ENCODE assay signal across 8 mouse cellular contexts in the genomic region with DNA sequence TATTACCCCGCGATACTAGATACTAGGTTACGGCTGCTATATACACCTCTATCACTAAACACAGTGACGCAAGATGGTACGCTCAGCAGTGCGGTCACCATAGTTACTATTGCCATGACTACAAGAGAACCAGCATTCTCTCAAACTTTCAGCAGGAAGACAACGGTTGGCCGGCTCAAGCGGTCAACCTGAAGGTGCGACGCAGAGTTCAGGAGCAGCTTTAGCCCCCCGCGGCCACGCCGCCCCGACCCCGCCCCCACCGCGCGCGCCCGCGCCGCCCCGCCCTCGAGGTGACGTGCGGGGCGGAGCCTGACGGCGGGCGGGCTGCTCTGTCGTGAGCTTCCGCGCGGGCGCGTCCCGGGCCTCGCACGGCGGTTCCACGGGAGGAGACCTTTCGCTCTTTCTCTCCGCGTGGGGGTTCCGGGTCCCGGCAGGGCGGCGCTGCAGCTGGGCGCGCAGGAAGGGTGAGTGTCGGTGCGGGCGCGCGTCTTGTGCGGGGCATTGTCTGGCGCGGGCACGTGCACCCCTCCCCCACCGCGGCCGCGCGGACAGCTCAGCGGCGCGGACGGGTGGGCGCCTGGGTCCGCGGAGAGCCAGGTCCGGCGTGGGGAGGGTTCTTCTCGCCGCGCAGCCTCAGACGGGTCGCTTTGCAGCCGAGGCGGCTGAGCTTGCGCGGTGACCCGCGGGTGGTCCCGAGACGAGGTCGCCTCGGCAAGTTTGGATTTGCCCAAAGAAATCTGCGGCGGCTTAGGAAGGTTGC. TPM values are rescaled to one million over a fixed set of nuclear protein-coding genes. Genes with fewer than 3 reads are reported as not detected.
DNase-seq lines count a peak whose midpoint lies in the region; ATAC-seq and TF ChIP-seq lines count a peak whose summit lies in the region.

Gene Yeats2 (plus strand): TSS at position 292 of the 760 bp plus-strand sequence.

- H3K4me2 ChIP-seq in embryonic facial prominence, embryonic 13.5 days: peak within 1 kb of the TSS; percentile 72
- peak within 1 kb of the TSS; percentile 78 for H3K4me2 ChIP-seq in limb, embryonic 13.5 days (replicated peaks)
- peak within 1 kb of the TSS; percentile 61 for H3K4me2 ChIP-seq in midbrain, embryonic 16.5 days (ENCODE audit: low read length)

- WGBS in embryonic facial prominence, embryonic 13.5 days: under 1% methylated on average over 92 of the region's 92 CpGs
- under 1% methylated on average over 81 of the region's 92 CpGs for WGBS in heart, adult 2 months
- WGBS in limb, embryonic 13.5 days: under 1% methylated on average over 90 of the region's 92 CpGs
- under 1% methylated on average over 75 of the region's 92 CpGs for WGBS in midbrain, embryonic 16.5 days

- peak; percentile 16; the same call in 1 of the 2 replicates for TF ChIP-seq CTCF in heart, adult 2 months (IDR thresholded peaks at IDR 0.05)

- H3K4me3 ChIP-seq in embryonic facial prominence, embryonic 13.5 days: peak within 1 kb of the TSS; percentile 61
- peak within 1 kb of the TSS; percentile 93 for H3K4me3 ChIP-seq in heart, adult 2 months
- H3K4me3 ChIP-seq in limb, embryonic 13.5 days: peak within 1 kb of the TSS; percentile 72
- H3K4me3 ChIP-seq in midbrain, embryonic 16.5 days (ENCODE audit: low read depth, low read length): peak within 1 kb of the TSS; percentile 83

- 0 out of 2 replicates have a peak, but pooled peaks cover 3% of the 10 kb centered on the region for H3K9me3 ChIP-seq in embryonic facial prominence, embryonic 13.5 days
- no peaks in the 10 kb centered on the region for H3K9me3 ChIP-seq in limb, embryonic 13.5 days
- H3K9me3 ChIP-seq in midbrain, embryonic 16.5 days (replicated peaks; ENCODE audit: control insufficient read depth, low read length, poor library complexity, severe bottlenecking): no peaks in the 10 kb centered on the region

- ATAC-seq in embryonic facial prominence, embryonic 13.5 days (ENCODE audit: insufficient number of reproducible peaks, insufficient read depth, low FRiP score, low TSS enrichment, low read depth): peak; percentile 90
- ATAC-seq in limb, embryonic 13.5 days (ENCODE audit: low FRiP score, low read depth): peak; percentile 95
- peak; percentile 97 for ATAC-seq in midbrain, embryonic 16.5 days

- H3K36me3 ChIP-seq in embryonic facial prominence, embryonic 13.5 days: peaks cover 11% of the 10 kb centered on the region
- H3K36me3 ChIP-seq in heart, adult 2 months (ENCODE audit: control insufficient read depth, insufficient read depth, low read length): peaks cover 10% of the 10 kb centered on the region
- H3K36me3 ChIP-seq in limb, embryonic 13.5 days: peaks cover 6% of the 10 kb centered on the region
- no peaks in the 10 kb centered on the region for H3K36me3 ChIP-seq in midbrain, embryonic 16.5 days (ENCODE audit: control insufficient read depth, insufficient read depth, low read length)

- no peak for TF ChIP-seq EP300 in heart, adult 2 months (IDR thresholded peaks at IDR 0.05; ENCODE audit: insufficient read depth, low read depth, low read length)

- peak; percentile 50 for TF ChIP-seq POLR2A in heart, adult 2 months (IDR thresholded peaks at IDR 0.05; ENCODE audit: insufficient read depth, low read depth, low read length)

- peaks cover 4% of the 10 kb centered on the region; the same call in 1 of the 2 replicates for H3K79me2 ChIP-seq in heart, adult 2 months (replicated peaks; ENCODE audit: control insufficient read depth, insufficient read depth, low read length)

- intact Hi-C loops in heart, adult 2 months (cut with DNase I): loop anchor here (1.0 to 5.0 kb wide), 3 partner anchors 44 to 161 kb away; partner anchors contain the start of genes Klhl24, Klhl6 and Parl

- peak within 1 kb of the TSS; percentile 83 for H3K9ac ChIP-seq in embryonic facial prominence, embryonic 13.5 days
- peak within 1 kb of the TSS; percentile 97 for H3K9ac ChIP-seq in heart, adult 2 months (ENCODE audit: low read depth, low read length)
- H3K9ac ChIP-seq in limb, embryonic 13.5 days: peak within 1 kb of the TSS; percentile 84
- H3K9ac ChIP-seq in midbrain, embryonic 16.5 days (ENCODE audit: low read depth, low read length): peak within 1 kb of the TSS; percentile 93

- H3K4me1 ChIP-seq in embryonic facial prominence, embryonic 13.5 days: peaks cover 16% of the 10 kb centered on the region
- peaks cover 5% of the 10 kb centered on the region; the same call in 1 of the 2 replicates for H3K4me1 ChIP-seq in heart, adult 2 months (ENCODE audit: control insufficient read depth, insufficient read depth, low read length)
- H3K4me1 ChIP-seq in limb, embryonic 13.5 days: peaks cover 14% of the 10 kb centered on the region
- peaks cover 14% of the 10 kb centered on the region for H3K4me1 ChIP-seq in midbrain, embryonic 16.5 days (ENCODE audit: control insufficient read depth, insufficient read depth, low read length)

- H3K27ac ChIP-seq in embryonic facial prominence, embryonic 13.5 days: peak within 1 kb of the TSS; percentile 90
- peak within 1 kb of the TSS; percentile 85 for H3K27ac ChIP-seq in heart, adult 2 months
- H3K27ac ChIP-seq in limb, embryonic 13.5 days: peak within 1 kb of the TSS; percentile 94
- H3K27ac ChIP-seq in midbrain, embryonic 16.5 days (ENCODE audit: low read length): peak within 1 kb of the TSS; percentile 98

- DNase-seq in 3134 (ENCODE audit: extremely low read depth, insufficient read length, low spot score): peak; percentile 85
- peak; percentile 82 to 88 for DNase-seq in adrenal gland, postnatal 36 days
- peak; percentile 90 for DNase-seq in heart, adult 2 months
- peak; percentile 61 to 71 for DNase-seq in kidney, adult 8-10 months
- peak; percentile 78 to 85 for DNase-seq in spleen, postnatal 10 days (ENCODE audit: low spot score in 2 of 2)

- no peaks in the 10 kb centered on the region for H3K27me3 ChIP-seq in embryonic facial prominence, embryonic 13.5 days
- no peaks in the 10 kb centered on the region for H3K27me3 ChIP-seq in heart, adult 2 months (ENCODE audit: control insufficient read depth, insufficient read depth, low read length)
- no peaks in the 10 kb centered on the region for H3K27me3 ChIP-seq in limb, embryonic 13.5 days
- H3K27me3 ChIP-seq in midbrain, embryonic 16.5 days (ENCODE audit: control insufficient read depth, insufficient read depth, low read depth, low read length): no peaks in the 10 kb centered on the region

RNA-seq across cellular contexts. Expression of gene Yeats2, which starts in this region (rescaled TPM):
- 10 to 100 TPM; 30.5 to 34.6 TPM for total RNA-seq in adrenal gland, postnatal 36 days (2021)
- 40.3 and 41.0 TPM in 2 replicates for polyA plus RNA-seq in embryonic facial prominence, embryonic 13.5 days (2015; fragmentation: Nextera tagmentation; extraction: Ambion mirVana)
- 1 to 10 TPM; 7.7 to 8.7 TPM for total RNA-seq in heart, adult 2 months (2021)
- polyA plus RNA-seq in heart, adult 2 months (2012; rRNA removed): 7.2 and 15.4 TPM in 2 replicates
- polyA plus RNA-seq in limb, embryonic 13.5 days (2015; fragmentation: Nextera tagmentation; extraction: Ambion mirVana): 40.3 and 43.7 TPM in 2 replicates
- polyA plus RNA-seq in midbrain, embryonic 16.5 days (2015; fragmentation: Nextera tagmentation; extraction: Ambion mirVana): 18.6 and 21.8 TPM in 2 replicates

Comparison
In these comparisons a context has a peak if more than half of its experiments do, and no peak if none do; other contexts are left out.
1. Peak in every context shown above with its lines: DNase-seq, ATAC-seq, H3K4me3 ChIP-seq and H3K27ac ChIP-seq.